Mouse (Mus musculus) lung, postnatal 14 days (tissue): Measurements from ENCODE around the gene Sp4.

Experiments used
- DNase-seq: peaks from one replicate; pipeline ENCODE4 v3.0.0; 2021

Gene Sp4

DNA sequence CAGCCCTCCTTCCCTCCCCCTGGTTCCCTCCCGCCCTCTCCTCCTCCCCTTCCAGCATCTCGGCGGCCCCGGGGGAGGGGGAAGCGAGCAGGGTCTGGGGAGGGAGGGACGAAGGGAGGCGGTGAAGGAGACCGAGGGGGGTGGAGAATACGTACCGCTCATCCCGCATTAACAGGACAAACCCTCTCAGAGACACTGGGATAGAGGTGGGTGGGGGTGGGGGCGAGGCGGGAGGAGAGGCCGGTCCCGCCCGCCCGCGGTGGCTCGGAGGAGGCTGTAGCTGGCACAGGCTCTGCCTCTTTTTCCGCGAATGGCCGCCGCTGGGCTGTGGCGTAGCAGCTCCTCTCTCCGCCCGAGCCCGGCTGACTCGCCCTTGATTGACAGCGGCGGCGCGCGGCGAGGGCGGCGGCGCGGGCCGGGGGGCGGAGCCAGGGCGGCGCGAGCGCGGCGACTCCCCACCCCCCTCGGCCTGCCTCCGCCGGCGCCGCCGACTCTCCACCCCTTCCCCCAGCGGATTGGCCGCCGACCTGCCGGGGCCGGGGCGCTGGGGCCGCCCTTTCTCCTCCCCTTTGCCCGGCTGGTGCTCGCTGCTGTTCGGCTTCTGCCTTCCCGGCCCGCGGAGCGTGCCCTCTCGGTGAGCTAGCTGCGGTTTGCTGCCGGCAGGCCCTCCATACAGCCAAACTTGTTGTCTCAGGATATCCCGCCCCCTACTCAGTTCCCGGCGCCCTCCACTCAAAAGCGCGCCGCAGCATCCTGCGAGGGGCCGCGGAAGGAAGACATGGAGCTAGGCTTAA, at the start of gene Sp4:
TSS of gene Sp4 (minus strand) at position 369 of the 794 bp plus-strand sequence.
- DNase-seq, result peak; percentile 91

GRCm38 (mm10) chr12:118339107-118339506, 37.9 kb upstream of the Sp4 start:
- DNase-seq, result no peak

DNA sequence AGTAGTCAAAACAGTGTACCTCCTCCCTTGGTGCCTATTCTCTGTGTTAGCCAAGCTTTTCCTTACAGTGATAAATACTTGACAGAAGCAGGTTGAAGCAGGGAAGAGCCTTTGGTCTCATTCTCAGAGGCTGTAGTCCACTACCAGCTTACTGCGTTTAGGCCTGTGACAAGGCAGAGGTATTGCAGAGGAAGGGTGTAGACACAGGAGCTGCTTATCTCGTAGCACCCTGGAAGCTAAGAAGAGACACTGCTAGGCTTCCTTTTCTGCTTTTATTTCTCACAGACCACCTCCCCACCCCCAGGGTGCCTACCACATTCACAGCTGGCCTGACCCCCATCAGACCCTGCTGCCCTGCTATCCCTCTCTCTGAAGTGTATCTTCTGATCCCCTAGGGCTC, 37.0 kb upstream of the Sp4 start:
- no peak for DNase-seq

DNA sequence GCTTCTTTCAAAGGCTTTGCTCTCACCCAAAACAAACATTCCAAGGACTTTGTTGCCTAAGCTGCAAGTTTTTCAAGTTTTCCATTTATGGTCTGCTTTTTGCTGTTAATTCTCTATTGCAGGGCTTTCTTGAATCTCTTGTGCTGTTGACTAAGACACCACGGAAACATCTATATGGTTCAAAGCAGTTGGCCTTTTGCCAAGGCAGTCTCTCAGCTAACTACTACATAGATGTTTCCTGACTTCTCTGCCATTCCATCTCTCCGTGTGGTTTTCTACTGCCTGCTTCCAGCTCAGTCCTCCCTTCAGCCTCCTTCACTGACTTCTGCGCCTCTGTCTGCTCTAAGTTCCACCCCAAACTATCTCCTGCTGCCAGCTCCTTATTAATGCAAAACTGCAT, 36.1 kb upstream of the Sp4 start:
- DNase-seq, result no peak

DNA sequence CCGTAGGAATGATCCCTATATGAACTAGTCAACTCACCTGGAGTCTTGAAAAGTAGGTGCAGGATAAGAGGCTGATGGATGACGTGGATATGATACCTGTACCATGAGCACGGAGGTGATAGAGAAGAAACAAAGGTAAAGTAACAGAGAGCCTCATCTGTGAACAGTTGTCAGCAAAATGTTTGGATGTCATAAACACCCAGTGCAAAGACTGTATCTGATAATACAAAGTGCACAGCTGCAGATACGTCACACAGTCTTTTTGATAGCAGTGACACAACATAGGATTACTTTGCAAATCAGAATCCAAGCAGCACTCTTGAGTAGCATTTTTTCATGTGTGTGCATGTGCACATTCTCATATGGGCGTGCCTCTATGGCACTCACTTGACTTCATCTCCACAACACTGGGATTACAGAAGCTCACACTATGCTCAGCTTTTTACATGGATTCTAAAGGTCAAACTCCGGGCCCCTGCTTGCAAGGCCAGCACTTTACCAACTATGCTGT, 27.6 kb upstream of the Sp4 start:
- DNase-seq, result no peak

- no peak for DNase-seq
These were observed 26.3 kb upstream of the Sp4 start for GRCm38 (mm10) chr12:118327566-118327965.

- DNase-seq, result no peak
These were observed 24.9 kb upstream of the Sp4 start for GRCm38 (mm10) chr12:118326161-118326560.

- no peak for DNase-seq
These were observed 18.8 kb upstream of the Sp4 start for GRCm38 (mm10) chr12:118320076-118320475.

GRCm38 (mm10) chr12:118314477-118314845, 13.2 kb upstream of the Sp4 start:
- DNase-seq, result no peak

GRCm38 (mm10) chr12:118313805-118314476, 12.7 kb upstream of the Sp4 start:
- DNase-seq, result no peak

DNA sequence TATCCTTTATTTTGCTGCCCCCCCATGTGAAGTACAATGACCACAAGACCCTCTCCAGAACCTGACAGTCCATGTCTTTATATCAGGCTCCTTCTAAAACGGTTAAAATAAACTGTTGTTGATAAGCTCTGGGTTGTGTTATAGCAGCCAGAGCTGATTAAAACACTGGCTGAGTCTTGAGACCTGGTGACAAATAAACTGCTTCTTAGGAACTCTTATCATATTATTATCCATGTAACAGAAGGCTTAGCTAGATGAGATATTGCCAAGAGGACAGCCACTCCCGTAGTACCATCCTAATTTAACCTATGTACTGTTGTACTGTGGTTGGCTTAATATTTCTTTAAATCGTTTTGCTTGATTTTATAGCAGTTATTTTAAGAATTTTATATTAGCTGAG, 2.3 kb upstream of the Sp4 start:
- DNase-seq, result no peak

- DNase-seq, result no peak
These were observed 1.8 kb upstream of the Sp4 start for GRCm38 (mm10) chr12:118303066-118303465.

DNA sequence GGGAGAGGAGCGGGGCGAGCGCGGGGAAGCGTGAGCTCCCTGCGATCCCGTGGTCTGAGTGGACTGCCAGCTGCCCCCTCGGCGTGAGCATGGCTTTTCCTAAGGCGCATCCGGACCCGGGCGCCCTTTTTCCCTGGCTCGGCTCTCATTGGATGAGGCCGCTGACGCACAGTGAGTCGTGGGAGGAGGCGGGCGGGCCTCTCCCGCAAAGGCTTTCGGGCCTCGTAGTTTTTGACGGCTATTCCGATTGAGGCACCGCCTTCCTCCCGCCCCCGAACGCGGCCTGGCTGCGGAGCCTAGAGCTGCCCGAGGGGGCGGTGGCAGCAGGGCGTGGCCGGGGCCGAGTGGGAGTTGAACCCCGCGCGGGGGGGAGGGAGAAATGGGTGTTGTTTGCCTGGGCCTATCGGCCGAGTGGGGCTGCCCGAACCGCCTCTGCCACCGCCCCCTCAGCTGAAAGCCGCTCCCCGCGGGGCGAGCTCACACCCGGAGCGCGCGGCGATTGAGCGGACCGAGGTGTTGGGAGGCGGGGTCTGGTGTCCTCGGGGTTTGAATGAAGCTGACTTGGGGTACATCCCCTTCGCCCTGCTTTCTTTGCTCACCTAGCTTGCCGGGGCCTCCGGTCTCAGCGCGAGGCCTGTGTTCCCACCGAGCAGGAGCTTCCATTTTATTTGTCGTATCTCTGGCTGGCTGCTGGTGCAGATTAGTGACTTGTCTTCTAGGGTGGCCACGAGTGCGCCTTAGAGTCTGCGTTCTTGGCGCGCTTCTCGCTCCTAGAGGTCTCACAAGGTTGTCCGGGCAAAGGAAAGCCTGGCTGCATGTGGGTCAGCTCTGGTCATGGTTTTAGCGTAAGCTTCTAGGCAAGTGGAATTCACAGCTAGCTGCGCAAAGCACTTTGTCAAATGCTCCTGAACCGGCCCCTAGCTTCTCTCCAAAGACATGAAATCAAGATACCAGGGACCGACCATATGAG, 911 bp upstream of the Sp4 start:
- DNase-seq, result peak; percentile 99

GRCm38 (mm10) chr12:118300754-118301071, 527 bp downstream of the Sp4 start:
- DNase-seq, result no peak

DNA sequence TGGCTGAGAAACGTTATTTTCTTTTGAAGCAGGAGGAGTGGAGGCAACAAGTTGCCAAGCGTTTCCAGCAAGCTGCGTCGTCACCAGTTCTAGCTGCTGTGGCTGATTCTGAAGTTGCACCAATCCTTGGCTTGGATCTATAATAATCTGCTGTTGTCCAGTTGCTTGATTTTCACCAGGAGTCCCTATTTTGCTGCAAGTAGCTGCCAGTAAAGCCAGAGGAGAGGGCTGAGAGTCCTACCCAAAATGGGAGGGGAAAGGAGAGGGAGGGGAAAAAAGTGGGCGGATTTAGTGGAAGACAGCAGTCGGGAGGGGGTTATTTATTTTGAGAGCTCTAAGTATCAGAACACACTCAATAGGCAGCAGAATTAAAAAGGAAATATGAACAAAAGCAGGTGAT, 1.3 kb downstream of the Sp4 start:
- DNase-seq, result peak; percentile 34

GRCm38 (mm10) chr12:118299172-118299571, 2.1 kb downstream of the Sp4 start:
- no peak for DNase-seq

GRCm38 (mm10) chr12:118298516-118298915, 2.7 kb downstream of the Sp4 start:
- DNase-seq, result no peak

DNA sequence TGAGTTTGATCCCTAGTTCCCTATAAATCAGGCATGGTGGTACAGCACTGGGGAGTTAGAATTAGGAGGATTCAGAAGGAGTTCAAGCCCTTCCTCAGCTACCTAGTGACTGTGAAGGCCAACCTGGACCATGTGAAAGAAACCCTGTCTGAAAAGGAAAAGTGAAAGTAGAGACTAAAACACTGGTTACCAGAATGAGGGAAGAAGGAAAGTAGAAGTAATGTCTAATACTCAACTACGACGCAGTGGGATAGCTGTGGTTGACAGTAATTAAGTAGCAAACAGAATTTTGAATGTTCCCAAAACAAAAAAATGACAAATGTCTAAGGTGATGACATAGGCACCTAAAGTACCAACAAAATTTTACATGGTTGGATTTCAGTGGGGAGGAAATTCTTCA, 5.0 kb downstream of the Sp4 start:
- no peak for DNase-seq

DNA sequence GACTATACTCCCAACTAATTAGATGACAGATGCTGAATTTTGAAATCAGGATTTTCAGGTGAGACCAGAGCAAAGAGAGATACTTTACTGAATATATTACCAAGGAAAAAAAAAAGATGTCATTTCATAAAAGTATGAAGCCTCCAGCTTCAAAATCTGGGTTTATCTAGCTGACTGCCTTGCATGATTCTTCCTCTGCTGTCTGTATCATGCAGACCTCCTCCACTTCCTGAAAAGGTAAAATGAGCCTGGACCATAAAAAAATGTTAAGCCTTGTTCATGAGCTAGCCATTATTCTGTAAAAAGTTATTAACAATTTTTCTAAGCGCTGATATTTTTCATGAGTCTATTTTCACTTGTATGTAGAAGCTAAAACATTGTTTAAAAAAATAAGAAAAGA, 5.4 kb downstream of the Sp4 start:
- no peak for DNase-seq

GRCm38 (mm10) chr12:118288947-118289346, 12.3 kb downstream of the Sp4 start:
- no peak for DNase-seq

GRCm38 (mm10) chr12:118285099-118285498, 16.1 kb downstream of the Sp4 start:
- DNase-seq, result no peak

DNA sequence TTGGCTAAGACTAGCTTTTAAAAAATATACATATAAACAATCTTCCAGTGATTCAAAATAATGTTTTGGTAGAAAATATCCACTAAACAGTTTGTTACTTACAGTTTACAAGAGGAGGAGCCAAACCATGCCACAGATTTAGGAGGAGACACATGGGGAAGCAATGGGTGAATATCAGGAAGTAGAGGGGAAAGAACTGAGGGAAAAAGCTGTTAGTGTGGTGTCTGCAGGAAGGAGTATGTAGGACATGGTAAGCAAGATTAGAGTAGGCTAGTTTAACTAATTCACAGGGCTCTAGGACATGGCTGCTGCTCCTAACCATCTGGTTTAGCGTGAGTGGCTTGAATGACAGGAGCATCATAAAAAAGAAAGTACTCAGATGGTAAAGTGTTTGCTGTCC, 19.3 kb downstream of the Sp4 start:
- DNase-seq, result no peak

GRCm38 (mm10) chr12:118276385-118276784, 24.9 kb downstream of the Sp4 start:
- DNase-seq, result no peak
